Comparison of ENCODE assay signal across 22 mouse cellular contexts in the genomic region with DNA sequence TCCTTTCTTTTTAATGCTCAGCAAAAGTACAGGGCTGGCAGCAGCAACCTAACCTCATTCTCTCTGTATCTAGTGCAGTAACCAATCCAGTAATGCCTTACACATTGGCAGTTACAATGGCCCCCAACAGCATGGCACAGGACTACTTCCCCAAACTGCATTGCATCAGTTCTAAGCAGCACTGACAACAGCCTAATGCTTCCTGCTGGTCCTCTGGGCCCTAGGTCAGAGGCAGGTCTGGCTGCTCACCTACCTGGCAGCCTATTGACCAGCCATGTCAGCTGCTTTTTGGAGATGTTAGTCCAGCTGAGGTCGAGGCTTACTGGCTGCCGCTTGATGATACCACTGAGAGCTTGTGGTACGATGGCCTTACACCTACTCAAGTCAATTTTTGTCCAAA. TPM values are rescaled to one million over a fixed set of nuclear protein-coding genes. Genes with fewer than 3 reads are reported as not detected.
DNase-seq lines count a peak whose midpoint lies in the region; ATAC-seq and TF ChIP-seq lines count a peak whose summit lies in the region.
"Had no signal": no experiment of that assay in that cellular context is flagged by ENCODE, and none has a peak within 500 bp of the region (broad histone marks: within the 10 kb centered on the region; RNA-seq: fewer than 3 reads in every experiment).

No protein-coding gene starts in this region.

- TF ChIP-seq CTCF in liver, adult 2 months (IDR thresholded peaks at IDR 0.05; ENCODE audit: low read depth, low read length), result no peak

- no peaks in the 10 kb centered on the region for H3K9me3 ChIP-seq in liver, embryonic 11.5 days (ENCODE audit: control insufficient read depth, low read length)
- no peaks in the 10 kb centered on the region for H3K9me3 ChIP-seq in hindbrain, embryonic 13.5 days
- H3K9me3 ChIP-seq: forebrain, embryonic 10.5 days; forebrain, embryonic 13.5 days; heart, embryonic 12.5 days; heart, embryonic 15.5 days; hindbrain, embryonic 15.5 days had no signal

- no peak overlapping the region for H3K4me3 ChIP-seq in liver, adult 2 months (ENCODE audit: insufficient read depth, low read depth, low read length)
- no peak overlapping the region for H3K4me3 ChIP-seq in liver, embryonic 11.5 days (ENCODE audit: low read depth, low read length)
- H3K4me3 ChIP-seq in hindbrain, embryonic 13.5 days, result no peak overlapping the region
- H3K4me3 ChIP-seq: forebrain, embryonic 10.5 days; forebrain, embryonic 13.5 days; heart, embryonic 12.5 days; heart, embryonic 15.5 days; hindbrain, embryonic 15.5 days had no signal

- WGBS in liver, adult 2 months, result 34% methylated on average over 3 of the region's 3 CpGs
- 87% methylated on average over 3 of the region's 3 CpGs for WGBS in liver, embryonic 11.5 days
- 96% methylated on average over 3 of the region's 3 CpGs for WGBS in hindbrain, embryonic 13.5 days

- ATAC-seq in liver, embryonic 11.5 days (replicated peaks; ENCODE audit: low FRiP score), result no peak
- 0 out of 2 replicates have a peak, but pooled peaks have one; percentile 36 for ATAC-seq in common myeloid progenitor, adult 5-6 weeks (replicated peaks; ENCODE audit: low read depth, poor library complexity, severe bottlenecking)
- peak; percentile 89 for ATAC-seq in megakaryocyte progenitor cell, adult 5-6 weeks (replicated peaks; ENCODE audit: poor library complexity)
- ATAC-seq in hindbrain, embryonic 13.5 days (ENCODE audit: low FRiP score), result no peak
- ATAC-seq: forebrain, embryonic 13.5 days; forebrain, embryonic 16.5 days had no signal

- no peaks in the 10 kb centered on the region; the same call in 1 of the 2 replicates for H3K79me2 ChIP-seq in liver, adult 2 months (ENCODE audit: control insufficient read depth, insufficient read depth, low read length)

- peaks cover 79% of the 10 kb centered on the region for H3K36me3 ChIP-seq in liver, adult 2 months (ENCODE audit: control insufficient read depth, insufficient read depth, low read length)
- peaks cover 75% of the 10 kb centered on the region for H3K36me3 ChIP-seq in liver, embryonic 11.5 days (ENCODE audit: control insufficient read depth, insufficient read depth, low read length)
- peaks cover 99% of the 10 kb centered on the region for H3K36me3 ChIP-seq in hindbrain, embryonic 13.5 days

- intact Hi-C loops in left cerebral cortex, postnatal 4 days (cut with DNase I), result no loop called here

- H3K9ac ChIP-seq in liver, adult 2 months (ENCODE audit: low read depth, low read length), result no peak overlapping the region
- no peak overlapping the region for H3K9ac ChIP-seq in liver, embryonic 11.5 days (ENCODE audit: low read depth, low read length)
- H3K9ac ChIP-seq in hindbrain, embryonic 13.5 days, result no peak overlapping the region
- H3K9ac ChIP-seq: forebrain, embryonic 13.5 days; heart, embryonic 12.5 days; heart, embryonic 15.5 days; hindbrain, embryonic 15.5 days had no signal

- no peak overlapping the region for H3K4me2 ChIP-seq in liver, embryonic 11.5 days
- no peak overlapping the region for H3K4me2 ChIP-seq in hindbrain, embryonic 13.5 days
- H3K4me2 ChIP-seq: forebrain, embryonic 13.5 days; heart, embryonic 12.5 days; heart, embryonic 15.5 days; hindbrain, embryonic 15.5 days had no signal

- H3K4me1 ChIP-seq in liver, adult 2 months (ENCODE audit: control insufficient read depth, insufficient read depth, low read length), result peaks cover 13% of the 10 kb centered on the region
- H3K4me1 ChIP-seq in liver, embryonic 11.5 days (replicated peaks; ENCODE audit: control insufficient read depth, insufficient read depth, low read length), result no peaks in the 10 kb centered on the region
- H3K4me1 ChIP-seq in hindbrain, embryonic 13.5 days (replicated peaks), result no peaks in the 10 kb centered on the region
- H3K4me1 ChIP-seq: forebrain, embryonic 10.5 days; forebrain, embryonic 13.5 days; hindbrain, embryonic 15.5 days had no signal

- H3K27me3 ChIP-seq in liver, adult 2 months (ENCODE audit: control insufficient read depth, insufficient read depth, low read length), result no peaks in the 10 kb centered on the region
- no peaks in the 10 kb centered on the region for H3K27me3 ChIP-seq in liver, embryonic 11.5 days (replicated peaks; ENCODE audit: control insufficient read depth, insufficient read depth, low read length)
- H3K27me3 ChIP-seq in hindbrain, embryonic 13.5 days, result no peaks in the 10 kb centered on the region
- H3K27me3 ChIP-seq: forebrain, embryonic 13.5 days; heart, embryonic 12.5 days; heart, embryonic 15.5 days; hindbrain, embryonic 15.5 days had no signal

- DNase-seq in liver, adult 2 months (ENCODE audit: extremely low read depth, low read depth, low spot score), result peak; percentile 66
- no peak for DNase-seq in liver, embryonic 11.5 days (ENCODE audit: low spot score)
- DNase-seq in left cerebral cortex, postnatal 4 days, result no peak
- DNase-seq: adrenal gland, adult 8-10 months; adrenal gland, postnatal 25 days; cerebellum, adult 11-12 months; cerebellum, adult 9-10 months; gastrocnemius, postnatal 10 days; gastrocnemius, postnatal 36 days; heart, adult 18-20 months; heart, postnatal 10 days; heart, postnatal 36 days; kidney, adult 11 months had no signal

- no peak for TF ChIP-seq POLR2A in liver, adult 2 months (IDR thresholded peaks at IDR 0.05; ENCODE audit: extremely low read depth, insufficient read depth, low read length)

- no peak overlapping the region for H3K27ac ChIP-seq in liver, adult 2 months (replicated peaks; ENCODE audit: insufficient read depth, low read depth, low read length)
- no peak overlapping the region for H3K27ac ChIP-seq in liver, embryonic 11.5 days (ENCODE audit: low read depth, low read length)
- no peak overlapping the region for H3K27ac ChIP-seq in hindbrain, embryonic 13.5 days
- H3K27ac ChIP-seq: forebrain, embryonic 10.5 days; forebrain, embryonic 13.5 days; heart, embryonic 15.5 days; hindbrain, embryonic 15.5 days had no signal

RNA-seq across cellular contexts. Expression of a gene that starts 16.1 kb away (rescaled TPM):
- total RNA-seq in liver, adult 2 months (2014; rRNA removed), result 11.3 and 16.4 TPM in 2 replicates
- 23.4 and 30.3 TPM in 2 replicates for polyA plus RNA-seq in liver, adult 2 months (2012; rRNA removed)
- 22.1 and 23.1 TPM in 2 replicates for polyA plus RNA-seq in liver, embryonic 11.5 days (2014; fragmentation: Nextera tagmentation; extraction: Ambion mirVana)
- total RNA-seq in common myeloid progenitor, adult 5-6 weeks (2017), result 186 and 204 TPM in 2 replicates
- total RNA-seq in megakaryocyte progenitor cell, adult 5-6 weeks (2015), result 149 and 172 TPM in 2 replicates
- total RNA-seq in megakaryocyte progenitor cell, adult 5-6 weeks (2017), result 207 and 336 TPM in 2 replicates
- polyA plus RNA-seq in hindbrain, embryonic 13.5 days (2015; fragmentation: Nextera tagmentation; extraction: Ambion mirVana), result 19.6 and 20.0 TPM in 2 replicates
- 100 to 1,000 TPM; 143 to 167 TPM for total RNA-seq in left cerebral cortex, postnatal 4 days (2021)

RNA-seq across cellular contexts. Expression of a gene that starts 39.2 kb away (rescaled TPM):
- total RNA-seq in liver, adult 2 months (2014; rRNA removed), result 0.40 and 0.46 TPM in 2 replicates
- 0.27 and 0.60 TPM in 2 replicates for polyA plus RNA-seq in liver, adult 2 months (2012; rRNA removed)
- 2.9 and 3.2 TPM in 2 replicates for polyA plus RNA-seq in liver, embryonic 11.5 days (2014; fragmentation: Nextera tagmentation; extraction: Ambion mirVana)
- 0.58 and 3.7 TPM in 2 replicates for total RNA-seq in common myeloid progenitor, adult 5-6 weeks (2017)
- total RNA-seq in megakaryocyte progenitor cell, adult 5-6 weeks (2015), result 1.7 and 3.8 TPM in 2 replicates
- total RNA-seq in megakaryocyte progenitor cell, adult 5-6 weeks (2017), result 1.9 and 5.7 TPM in 2 replicates
- polyA plus RNA-seq in hindbrain, embryonic 13.5 days (2015; fragmentation: Nextera tagmentation; extraction: Ambion mirVana), result 29.9 and 33.1 TPM in 2 replicates
- total RNA-seq in left cerebral cortex, postnatal 4 days (2021), result 10 to 100 TPM; 98.4 to 99.3 TPM

RNA-seq across cellular contexts. Expression of a gene that starts 53.2 kb away (rescaled TPM):
- 11.5 and 12.1 TPM in 2 replicates for total RNA-seq in liver, adult 2 months (2014; rRNA removed)
- 15.3 and 29.2 TPM in 2 replicates for polyA plus RNA-seq in liver, adult 2 months (2012; rRNA removed)
- 3.2 and 3.3 TPM in 2 replicates for polyA plus RNA-seq in liver, embryonic 11.5 days (2014; fragmentation: Nextera tagmentation; extraction: Ambion mirVana)
- 13.6 and 22.7 TPM in 2 replicates for total RNA-seq in common myeloid progenitor, adult 5-6 weeks (2017)
- total RNA-seq in megakaryocyte progenitor cell, adult 5-6 weeks (2015), result 6.2 and 7.5 TPM in 2 replicates
- total RNA-seq in megakaryocyte progenitor cell, adult 5-6 weeks (2017), result 8.1 and 9.7 TPM in 2 replicates
- polyA plus RNA-seq in hindbrain, embryonic 13.5 days (2015; fragmentation: Nextera tagmentation; extraction: Ambion mirVana), result 10.4 and 10.6 TPM in 2 replicates
- total RNA-seq in left cerebral cortex, postnatal 4 days (2021), result 10 to 100 TPM; 71.0 to 74.6 TPM

Comparison
In these comparisons a context has a peak if more than half of its experiments do, and no peak if none do; other contexts are left out.
1. ATAC-seq: peak in common myeloid progenitor, adult 5-6 weeks (single experiment) and megakaryocyte progenitor cell, adult 5-6 weeks (single experiment); none in liver, embryonic 11.5 days (single experiment) and hindbrain, embryonic 13.5 days (single experiment).
2. RNA of a gene that starts 39.2 kb away (total RNA-seq): 98.4 to 99.3 TPM in left cerebral cortex, postnatal 4 days; 1.7 to 5.7 TPM in megakaryocyte progenitor cell, adult 5-6 weeks, 0.58 to 3.7 TPM in common myeloid progenitor, adult 5-6 weeks and 0.40 to 0.46 TPM in liver, adult 2 months; every median in the first group is over 10 times any median in the second.